Mouse (Mus musculus) erythroblast, embryonic 14.5 days (primary cell): Measurements from ENCODE around the gene Slc37a1.

Source experiments
- GATA1 ChIP-seq: IDR thresholded peaks from 2 replicates; pipeline ENCODE4 v1.6.1; 2012; ENCODE audit warnings: low read length, inconsistent platforms, mixed read lengths
- TAL1 ChIP-seq: IDR thresholded peaks from 3 replicates; pipeline ENCODE4 v1.6.1; 2012; ENCODE audit warnings: low read length, inconsistent platforms, mixed read lengths

DNA sequence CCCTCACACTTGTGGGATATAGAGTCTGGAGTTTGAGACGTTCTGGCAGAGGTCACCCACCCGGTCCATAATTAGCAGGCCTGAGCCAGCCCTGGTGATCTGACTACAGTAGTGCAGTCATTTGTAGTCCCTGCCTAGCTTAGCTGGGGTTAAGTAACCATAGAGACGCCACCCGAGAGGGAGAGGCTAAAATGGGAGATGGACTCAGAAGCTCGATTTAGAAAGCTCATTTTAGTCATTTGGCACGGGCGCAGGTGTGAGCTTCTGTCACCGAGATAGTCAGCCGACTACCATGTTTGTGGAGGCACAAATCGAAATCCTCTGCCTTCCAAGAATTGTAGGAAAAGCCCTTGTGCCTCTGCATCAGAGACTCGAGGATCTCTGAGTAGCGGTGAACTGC, 34.8 kb downstream of the Slc37a1 start:
- TF ChIP-seq TAL1 (no peak), GATA1 (no peak)
